Mouse (Mus musculus) embryonic facial prominence, embryonic 10.5 days (tissue): ENCODE data around the gene Repin1. TPM values are rescaled to one million over a fixed set of nuclear protein-coding genes. Genes with fewer than 3 reads are reported as not detected.

Experiments
- DNase-seq: peaks from one replicate; pipeline ENCODE4 v3.0.0-alpha.2; 2017; ENCODE audit warnings: low spot score
- H3K27ac ChIP-seq: fragments of 300-500 bp; sonication (generic); replicated peaks from 2 replicates; pipeline ENCODE4 v1.5.1; 2016; ENCODE audit warnings: mild to moderate bottlenecking
- H3K27me3 ChIP-seq: fragments of 300-500 bp; sonication (generic); replicated peaks from 2 replicates; pipeline ENCODE4 v1.6.1; 2016; ENCODE audit warnings: low read depth, mild to moderate bottlenecking; ENCODE audit not compliant: poor library complexity, severe bottlenecking
- H3K36me3 ChIP-seq: fragments of 300-500 bp; sonication (generic); replicated peaks from 2 replicates; pipeline ENCODE4 v1.6.1; 2016; ENCODE audit warnings: mild to moderate bottlenecking, moderate library complexity
- H3K4me1 ChIP-seq: fragments of 300-500 bp; sonication (generic); 2 replicates; pipeline ENCODE4 v1.6.1; 2016
- H3K4me3 ChIP-seq: fragments of 300-500 bp; sonication (generic); 2 replicates; pipeline ENCODE4 v1.5.1; 2016; ENCODE audit warnings: mild to moderate bottlenecking, moderate library complexity
- H3K9me3 ChIP-seq: fragments of 300-500 bp; sonication (generic); 2 replicates; pipeline ENCODE4 v1.6.1; 2016; ENCODE audit warnings: mild to moderate bottlenecking
- WGBS: fragments of 180-500 bp; shearing (Covaris S2); methylation state at CpG from one replicate; pipeline ENCODE4 v1.1.7; 2016; 5-methylcytosine and 5-hydroxymethylcytosine counted together
- polyA plus RNA-seq: library from polyadenylated mRNA; unstranded; fragments of >200 nt; fragmentation: Nextera tagmentation; extraction: Ambion mirVana; gene quantifications from 2 replicates; pipeline ENCODE4 v1.2.1, GENCODE M21; 2016

Repin1 gene
- polyA plus RNA-seq, 1 experiment from 2014 or later, result 50.7 TPM

- H3K27ac ChIP-seq, result no peak overlapping the region
Measured at GRCm38 (mm10) chr6:48635105-48635504, 41.4 kb downstream of the Repin1 start.

GRCm38 (mm10) chr6:48636515-48636914 lies 42.8 kb downstream of the Repin1 start:
- no peak overlapping the region for H3K27ac ChIP-seq
- H3K4me3 ChIP-seq, result no peak overlapping the region
- no peaks in the 10 kb centered on the region for H3K36me3 ChIP-seq
- H3K27me3 ChIP-seq, result peaks cover 14% of the 10 kb centered on the region; the same call in 1 of the 2 replicates
- peak; percentile 29 for DNase-seq
- peaks cover 19% of the 10 kb centered on the region for H3K4me1 ChIP-seq
- 27% methylated on average over 6 of the region's 6 CpGs for WGBS
- no peaks in the 10 kb centered on the region for H3K9me3 ChIP-seq

More at GRCm38 (mm10) chr6:48635105-48635504, 41.4 kb downstream of the Repin1 start:
- Histone ChIP-seq H3K4me3 (no peak overlapping the region), H3K9me3 (no peaks in the 10 kb centered on the region), H3K4me1 (peaks cover 19% of the 10 kb centered on the region), H3K36me3 (no peaks in the 10 kb centered on the region), H3K27me3 (peaks cover 29% of the 10 kb centered on the region)
- WGBS, result 90% methylated on average over 2 of the region's 2 CpGs
- DNase-seq, result no peak

GRCm38 (mm10) chr6:48637811-48638500 lies 44.3 kb downstream of the Repin1 start:
- Histone ChIP-seq H3K27ac (no peak overlapping the region), H3K9me3 (no peaks in the 10 kb centered on the region), H3K36me3 (no peaks in the 10 kb centered on the region), H3K4me3 (no peak overlapping the region), H3K4me1 (peaks cover 19% of the 10 kb centered on the region), H3K27me3 (peaks cover 2% of the 10 kb centered on the region; the same call in 1 of the 2 replicates)
- WGBS, result 70% methylated on average over 6 of the region's 6 CpGs
- DNase-seq, result no peak

- no peaks in the 10 kb centered on the region for H3K36me3 ChIP-seq
- H3K27me3 ChIP-seq, result no peaks in the 10 kb centered on the region
- 77% methylated on average over 2 of the region's 2 CpGs for WGBS
- H3K4me1 ChIP-seq, result peaks cover 19% of the 10 kb centered on the region
- H3K9me3 ChIP-seq, result no peaks in the 10 kb centered on the region
- no peak overlapping the region for H3K27ac ChIP-seq
- DNase-seq, result no peak
- H3K4me3 ChIP-seq, result no peak overlapping the region
Measured at GRCm38 (mm10) chr6:48638553-48638952, 44.9 kb downstream of the Repin1 start.

GRCm38 (mm10) chr6:48641391-48641790 lies 47.7 kb downstream of the Repin1 start:
- Histone ChIP-seq H3K4me1 (peaks cover 14% of the 10 kb centered on the region), H3K27ac (no peak overlapping the region), H3K27me3 (peaks cover 9% of the 10 kb centered on the region; the same call in 1 of the 2 replicates), H3K4me3 (no peak overlapping the region), H3K9me3 (no peaks in the 10 kb centered on the region), H3K36me3 (no peaks in the 10 kb centered on the region)
- 72% methylated on average over 6 of the region's 6 CpGs for WGBS
- DNase-seq, result no peak

- Histone ChIP-seq H3K4me3 (no peak overlapping the region), H3K36me3 (no peaks in the 10 kb centered on the region), H3K4me1 (no peaks in the 10 kb centered on the region; the same call in 1 of the 2 replicates), H3K9me3 (no peaks in the 10 kb centered on the region), H3K27me3 (peaks cover 9% of the 10 kb centered on the region; the same call in 1 of the 2 replicates), H3K27ac (no peak overlapping the region)
- no peak for DNase-seq
- WGBS, result 24% methylated on average over 4 of the region's 4 CpGs
Measured at GRCm38 (mm10) chr6:48642764-48643292, 49.1 kb downstream of the Repin1 start.

GRCm38 (mm10) chr6:48645660-48646308 lies 52.1 kb downstream of the Repin1 start:
- DNase-seq, result peak; percentile 73
- Histone ChIP-seq H3K27ac (no peak overlapping the region), H3K27me3 (peaks cover 9% of the 10 kb centered on the region; the same call in 1 of the 2 replicates), H3K4me1 (no peaks in the 10 kb centered on the region), H3K4me3 (no peak overlapping the region), H3K9me3 (no peaks in the 10 kb centered on the region), H3K36me3 (no peaks in the 10 kb centered on the region)
- 18% methylated on average over 12 of the region's 12 CpGs for WGBS

- Histone ChIP-seq H3K27me3 (peaks cover 9% of the 10 kb centered on the region; the same call in 1 of the 2 replicates), H3K4me1 (no peaks in the 10 kb centered on the region), H3K36me3 (no peaks in the 10 kb centered on the region), H3K4me3 (no peak overlapping the region), H3K9me3 (no peaks in the 10 kb centered on the region), H3K27ac (no peak overlapping the region)
- WGBS, result 83% methylated on average over 4 of the region's 4 CpGs
- DNase-seq, result no peak
Measured at GRCm38 (mm10) chr6:48646309-48646690, 52.6 kb downstream of the Repin1 start.

GRCm38 (mm10) chr6:48646995-48647394 lies 53.3 kb downstream of the Repin1 start, which contains the start of gene Gimap8:
Gimap8 (plus strand) TSS chr6:48647234.
- Histone ChIP-seq H3K4me3 (no peak within 1 kb of the TSS), H3K36me3 (no peaks in the 10 kb centered on the region), H3K9me3 (no peaks in the 10 kb centered on the region), H3K27me3 (peaks cover 9% of the 10 kb centered on the region; the same call in 1 of the 2 replicates), H3K27ac (no peak within 1 kb of the TSS), H3K4me1 (no peaks in the 10 kb centered on the region)
- 50% methylated on average over 3 of the region's 3 CpGs for WGBS
- DNase-seq, result peak; percentile 38

GRCm38 (mm10) chr6:48647611-48648010 lies 53.9 kb downstream of the Repin1 start:
- no peak for DNase-seq
- no peaks in the 10 kb centered on the region for H3K4me1 ChIP-seq
- no peaks in the 10 kb centered on the region for H3K36me3 ChIP-seq
- H3K27ac ChIP-seq, result no peak overlapping the region
- no peaks in the 10 kb centered on the region for H3K9me3 ChIP-seq
- WGBS, result 86% methylated on average over 2 of the region's 2 CpGs
- H3K27me3 ChIP-seq, result peaks cover 9% of the 10 kb centered on the region; the same call in 1 of the 2 replicates
- H3K4me3 ChIP-seq, result no peak overlapping the region
